Mouse (Mus musculus): ENCODE measurements around the gene Lmbrd1. TPM values are rescaled to one million over a fixed set of nuclear protein-coding genes. Genes with fewer than 3 reads are reported as not detected.
"Not testable (repeated sequence)": the region's sequence is repeated elsewhere in the genome, so short reads cannot be mapped to it uniquely, and the experiment has no call there.

Gene Lmbrd1
- polyA plus RNA-seq, 1 experiment from 2014 or later = 33.5 TPM

GRCm38 (mm10) chr1:24793168-24793567, 114.7 kb downstream of the Lmbrd1 start:
- DNase-seq (ENCODE audit: low spot score) (no peak), ATAC-seq (ENCODE audit: low FRiP score) (no peak)
- H3K4me3 ChIP-seq (ENCODE audit: low read depth, low read length) = no peak overlapping the region
- no peaks in the 10 kb centered on the region for H3K4me1 ChIP-seq (replicated peaks; ENCODE audit: control insufficient read depth, insufficient read depth, low read length)
- H3K4me2 ChIP-seq (replicated peaks; ENCODE audit: low read depth, low read length) = no peak overlapping the region
- no peak overlapping the region for H3K9ac ChIP-seq (ENCODE audit: low read depth, low read length)
- H3K27me3 ChIP-seq (ENCODE audit: control insufficient read depth, insufficient read depth, low read length) = no peaks in the 10 kb centered on the region
- WGBS = 90% methylated on average over 6 of the region's 6 CpGs
- no peaks in the 10 kb centered on the region for H3K9me3 ChIP-seq (ENCODE audit: control insufficient read depth, low read length)
- H3K36me3 ChIP-seq (ENCODE audit: control insufficient read depth, insufficient read depth, low read length) = no peaks in the 10 kb centered on the region
- no peak overlapping the region for H3K27ac ChIP-seq (ENCODE audit: low read depth, low read length)

GRCm38 (mm10) chr1:24807971-24808370, 129.5 kb downstream of the Lmbrd1 start:
- not testable (repeated sequence) for H3K4me3 ChIP-seq (ENCODE audit: low read depth, low read length); ATAC-seq (ENCODE audit: low FRiP score); H3K27me3 ChIP-seq (ENCODE audit: control insufficient read depth, insufficient read depth, low read length); H3K27ac ChIP-seq (ENCODE audit: low read depth, low read length); H3K9me3 ChIP-seq (ENCODE audit: control insufficient read depth, low read length); H3K4me2 ChIP-seq (replicated peaks; ENCODE audit: low read depth, low read length); H3K9ac ChIP-seq (ENCODE audit: low read depth, low read length); DNase-seq (ENCODE audit: low spot score); H3K4me1 ChIP-seq (replicated peaks; ENCODE audit: control insufficient read depth, insufficient read depth, low read length); H3K36me3 ChIP-seq (ENCODE audit: control insufficient read depth, insufficient read depth, low read length)
- WGBS = 97% methylated on average over 21 of the region's 21 CpGs

Other genes with a start within 250 kb of the Lmbrd1 start
- gene Col19a1, start 91.2 kb upstream of the Lmbrd1 start, polyA plus RNA-seq (2014; fragmentation: Nextera tagmentation; extraction: Ambion mirVana) = 0.20 and 0.24 TPM in 2 replicates

All from hindbrain, embryonic 11.5 days (tissue).